In genomic region chr14:24206736-24207359, GRCm38 (mm10) we compare ENCODE assay signal across 9 mouse cellular contexts. TPM values are rescaled to one million over a fixed set of nuclear protein-coding genes. Genes with fewer than 3 reads are reported as not detected.
DNase-seq lines count a peak whose midpoint lies in the region; ATAC-seq and TF ChIP-seq lines count a peak whose summit lies in the region.
"Had no signal": no experiment of that assay in that cellular context is flagged by ENCODE, and none has a peak within 500 bp of the region (broad histone marks: within the 10 kb centered on the region; RNA-seq: fewer than 3 reads in every experiment).

No protein-coding gene starts in this region.

- H3K4me3 ChIP-seq in kidney, embryonic 14.5 days (ENCODE audit: low read length) = no peak overlapping the region
- H3K4me3 ChIP-seq in hindbrain, postnatal 0 days (ENCODE audit: low read length) = no peak overlapping the region

- H3K27me3 ChIP-seq in kidney, embryonic 14.5 days (ENCODE audit: control insufficient read depth, insufficient read depth, low read length) = no peaks in the 10 kb centered on the region
- H3K27me3 ChIP-seq in hindbrain, postnatal 0 days (ENCODE audit: insufficient read depth, low read length) = no peaks in the 10 kb centered on the region

- H3K4me2 ChIP-seq in kidney, embryonic 14.5 days (replicated peaks; ENCODE audit: low read depth, low read length) = 0 out of 2 replicates have a peak overlapping the region, but pooled peaks have one; percentile 11
- H3K4me2 ChIP-seq in hindbrain, postnatal 0 days (ENCODE audit: low read depth, low read length) = no peak overlapping the region

- no peak for ATAC-seq in kidney, embryonic 14.5 days (ENCODE audit: low FRiP score, low TSS enrichment)
- no peak for ATAC-seq in hindbrain, postnatal 0 days

- no peaks in the 10 kb centered on the region for H3K9me3 ChIP-seq in kidney, embryonic 14.5 days (ENCODE audit: control insufficient read depth, low read length)
- no peaks in the 10 kb centered on the region for H3K9me3 ChIP-seq in hindbrain, postnatal 0 days (ENCODE audit: low read length)

- peak overlapping the region; percentile 4; the same call in 1 of the 2 replicates for H3K27ac ChIP-seq in kidney, embryonic 14.5 days (ENCODE audit: low read depth, low read length)
- H3K27ac ChIP-seq in hindbrain, postnatal 0 days = peak overlapping the region; percentile 15; the same call in 1 of the 2 replicates

- H3K36me3 ChIP-seq in kidney, embryonic 14.5 days (ENCODE audit: control insufficient read depth, insufficient read depth, low read length) = no peaks in the 10 kb centered on the region
- H3K36me3 ChIP-seq in hindbrain, postnatal 0 days (ENCODE audit: insufficient read depth, low read length) = no peaks in the 10 kb centered on the region

- TF ChIP-seq CTCF in hindbrain, postnatal 0 days (IDR thresholded peaks at IDR 0.05; ENCODE audit: low read depth) = no peak

- peaks cover 35% of the 10 kb centered on the region for H3K4me1 ChIP-seq in kidney, embryonic 14.5 days (ENCODE audit: control insufficient read depth, insufficient read depth, low read length)
- peaks cover 19% of the 10 kb centered on the region for H3K4me1 ChIP-seq in hindbrain, postnatal 0 days (ENCODE audit: insufficient read depth, low read length)

- no peak for DNase-seq in kidney, adult 11 months
- DNase-seq in 3134 (ENCODE audit: extremely low read depth, insufficient read length, low spot score) = peak; percentile 62
- DNase-seq in Muller cell, postnatal 12 days (ENCODE audit: inconsistent ontology term) = peak; percentile 72
- DNase-seq in hindbrain, postnatal 0 days (ENCODE audit: low spot score) = no peak
- no peak for DNase-seq in thymus, postnatal 0 days (ENCODE audit: low spot score)
- DNase-seq in cerebellum, adult 9-10 months = no peak
- DNase-seq in spleen, postnatal 36 days (ENCODE audit: low spot score in 2 of 2) = no peak
- DNase-seq: cerebellum, adult 18-20 months had no signal

- no peak overlapping the region for H3K9ac ChIP-seq in kidney, embryonic 14.5 days (ENCODE audit: low read depth, low read length)
- no peak overlapping the region for H3K9ac ChIP-seq in hindbrain, postnatal 0 days (replicated peaks; ENCODE audit: low read length)

- WGBS in kidney, embryonic 14.5 days = 41% methylated on average over 12 of the region's 12 CpGs
- 73% methylated on average over 12 of the region's 12 CpGs for WGBS in hindbrain, postnatal 0 days

RNA-seq across cellular contexts. Expression of gene Dlg5, which starts 38.9 kb away (rescaled TPM):
- polyA plus RNA-seq in kidney, embryonic 14.5 days (2014; fragmentation: Nextera tagmentation; extraction: Ambion mirVana) = 24.7 and 26.9 TPM in 2 replicates
- 51.2 and 52.9 TPM in 2 replicates for total RNA-seq in hindbrain, postnatal 0 days (2014; rRNA removed)
- 10.9 and 13.4 TPM in 2 replicates for polyA plus RNA-seq in hindbrain, postnatal 0 days (2015; fragmentation: Nextera tagmentation; extraction: Ambion mirVana)
- polyA plus RNA-seq in thymus, postnatal 0 days (2015; fragmentation: Nextera tagmentation; extraction: Ambion mirVana) = 1.7 and 2.0 TPM in 2 replicates

Comparison
In these comparisons a context has a peak if more than half of its experiments do, and no peak if none do; other contexts are left out.
1. DNase-seq: peak in 3134 (single experiment) and Muller cell, postnatal 12 days (single experiment); none in kidney, adult 11 months (single experiment), hindbrain, postnatal 0 days (single experiment), thymus, postnatal 0 days (single experiment), cerebellum, adult 9-10 months (single experiment) and spleen, postnatal 36 days (0 of 2).